Mouse (Mus musculus) hindbrain, embryonic 13.5 days (tissue): Measurements from ENCODE around the gene Kcnh1. TPM values are rescaled to one million over a fixed set of nuclear protein-coding genes. Genes with fewer than 3 reads are reported as not detected.

ENCODE experiments used
- ATAC-seq: fragments of 200-750 bp; cut with Nextera tagmentation; 2 replicates; pipeline ENCODE4 v1.8.0; 2017; ENCODE audit warnings: moderate TSS enrichment; ENCODE audit not compliant: low FRiP score
- H3K27ac ChIP-seq: fragments of 300-500 bp; sonication (generic); 2 replicates; pipeline ENCODE4 v1.5.1; 2015; ENCODE audit warnings: inconsistent platforms, mild to moderate bottlenecking, moderate library complexity
- H3K27me3 ChIP-seq: fragments of 300-500 bp; sonication (generic); 2 replicates; pipeline ENCODE4 v1.6.1; 2015; ENCODE audit warnings: mild to moderate bottlenecking, inconsistent platforms
- H3K36me3 ChIP-seq: fragments of 300-500 bp; sonication (generic); 2 replicates; pipeline ENCODE4 v1.6.1; 2015; ENCODE audit warnings: mild to moderate bottlenecking, inconsistent platforms
- H3K4me1 ChIP-seq: fragments of 300-500 bp; sonication (generic); replicated peaks from 2 replicates; pipeline ENCODE4 v1.6.1; 2015; ENCODE audit warnings: inconsistent platforms
- H3K4me2 ChIP-seq: fragments of 300-500 bp; sonication (generic); 2 replicates; pipeline ENCODE4 v1.6.1; 2015; ENCODE audit warnings: inconsistent platforms, mild to moderate bottlenecking, moderate library complexity
- H3K4me3 ChIP-seq: fragments of 300-500 bp; sonication (generic); 2 replicates; pipeline ENCODE4 v1.5.1; 2015; ENCODE audit warnings: mild to moderate bottlenecking, inconsistent platforms
- H3K9ac ChIP-seq: fragments of 300-500 bp; sonication (generic); 2 replicates; pipeline ENCODE4 v1.6.1; 2015; ENCODE audit warnings: mild to moderate bottlenecking, inconsistent platforms
- H3K9me3 ChIP-seq: fragments of 300-500 bp; sonication (generic); 2 replicates; pipeline ENCODE4 v1.6.1; 2016; ENCODE audit warnings: inconsistent platforms
- WGBS: fragments of 180-500 bp; shearing (Covaris S2); methylation state at CpG from one replicate; pipeline ENCODE4 v1.1.7; 2015; 5-methylcytosine and 5-hydroxymethylcytosine counted together
- polyA plus RNA-seq: library from polyadenylated mRNA; unstranded; fragments of >200 nt; fragmentation: Nextera tagmentation; extraction: Ambion mirVana; gene quantifications from 2 replicates; pipeline ENCODE4 v1.2.1, GENCODE M21; 2015

The Kcnh1 gene
- 1.8 and 2.2 TPM in 2 replicates for polyA plus RNA-seq

DNA sequence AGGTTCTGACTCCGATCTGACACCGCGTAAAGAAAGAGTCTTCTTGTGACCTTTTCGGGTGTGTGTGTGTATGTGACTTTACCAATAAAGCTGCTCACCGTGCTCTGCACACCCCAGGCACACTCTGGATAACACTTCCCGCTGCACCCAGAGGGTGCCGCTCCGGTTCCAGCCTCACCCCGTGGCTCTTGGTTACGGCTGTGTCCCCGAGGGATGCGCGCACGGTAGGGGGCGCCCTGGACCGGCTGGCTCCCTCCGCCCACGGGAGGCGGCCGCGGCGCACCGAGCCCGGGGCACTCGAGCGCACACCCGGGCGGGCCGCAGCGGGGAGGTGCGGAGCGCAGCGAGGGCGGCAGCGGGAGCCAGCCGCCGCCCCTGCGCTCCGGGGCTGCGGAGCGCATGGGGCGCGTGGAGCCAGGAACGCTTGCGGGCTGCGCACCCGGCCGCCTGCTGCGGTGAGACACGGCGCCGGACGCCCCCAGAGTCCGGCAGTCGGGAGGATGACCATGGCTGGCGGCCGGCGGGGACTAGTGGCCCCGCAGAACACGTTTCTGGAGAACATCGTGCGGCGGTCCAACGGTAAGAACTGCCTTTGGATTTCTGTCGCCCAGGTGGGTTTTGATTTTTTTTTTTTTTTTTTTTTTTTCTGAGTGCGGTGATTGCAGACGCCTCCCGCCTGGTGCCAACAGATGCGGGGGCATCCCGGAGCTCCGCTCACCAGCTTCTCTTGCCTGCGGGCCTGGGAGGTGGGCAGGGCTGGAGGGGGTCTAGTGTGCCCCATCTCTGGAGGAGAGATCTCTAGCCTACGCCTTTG lies at the start of gene Kcnh1:
Kcnh1 (plus strand) TSS at position 267 of the 814 bp plus-strand sequence.
- no peaks in the 10 kb centered on the region for H3K36me3 ChIP-seq
- H3K9me3 ChIP-seq: no peaks in the 10 kb centered on the region
- H3K4me2 ChIP-seq: peak within 1 kb of the TSS; percentile 94
- peak within 1 kb of the TSS; percentile 78 for H3K9ac ChIP-seq
- WGBS: under 1% methylated on average over 73 of the region's 73 CpGs
- peak; percentile 93 for ATAC-seq
- H3K27ac ChIP-seq: no peak within 1 kb of the TSS
- peaks cover 18% of the 10 kb centered on the region for H3K4me1 ChIP-seq
- peaks cover 50% of the 10 kb centered on the region for H3K27me3 ChIP-seq
- peak within 1 kb of the TSS; percentile 59 for H3K4me3 ChIP-seq

GRCm38 (mm10) chr1:192151179-192151578 lies 39.4 kb upstream of the Kcnh1 start:
- no peak overlapping the region for H3K9ac ChIP-seq
- no peak overlapping the region for H3K4me3 ChIP-seq
- H3K4me1 ChIP-seq: no peaks in the 10 kb centered on the region
- no peak overlapping the region for H3K27ac ChIP-seq
- WGBS: 89% methylated on average over 4 of the region's 4 CpGs
- no peaks in the 10 kb centered on the region for H3K36me3 ChIP-seq
- H3K4me2 ChIP-seq: no peak overlapping the region
- 0 out of 2 replicates have a peak, but pooled peaks cover 4% of the 10 kb centered on the region for H3K9me3 ChIP-seq
- no peak for ATAC-seq
- no peaks in the 10 kb centered on the region for H3K27me3 ChIP-seq

GRCm38 (mm10) chr1:192171477-192171876 lies 19.1 kb upstream of the Kcnh1 start:
- no peak overlapping the region for H3K4me2 ChIP-seq
- no peaks in the 10 kb centered on the region for H3K9me3 ChIP-seq
- H3K36me3 ChIP-seq: no peaks in the 10 kb centered on the region
- H3K4me3 ChIP-seq: no peak overlapping the region
- H3K9ac ChIP-seq: no peak overlapping the region
- no peaks in the 10 kb centered on the region for H3K27me3 ChIP-seq
- 87% methylated on average over 3 of the region's 3 CpGs for WGBS
- no peak for ATAC-seq
- H3K4me1 ChIP-seq: no peaks in the 10 kb centered on the region
- no peak overlapping the region for H3K27ac ChIP-seq

GRCm38 (mm10) chr1:192179877-192180276 lies 10.7 kb upstream of the Kcnh1 start:
- Histone ChIP-seq H3K27me3 (no peaks in the 10 kb centered on the region), H3K27ac (no peak overlapping the region), H3K4me2 (no peak overlapping the region), H3K4me3 (no peak overlapping the region), H3K36me3 (no peaks in the 10 kb centered on the region), H3K4me1 (no peaks in the 10 kb centered on the region), H3K9ac (no peak overlapping the region), H3K9me3 (no peaks in the 10 kb centered on the region)
- no peak for ATAC-seq
- 81% methylated on average over 3 of the region's 3 CpGs for WGBS

GRCm38 (mm10) chr1:192181696-192182257 lies 8.8 kb upstream of the Kcnh1 start:
- no peak overlapping the region for H3K9ac ChIP-seq
- H3K27ac ChIP-seq: no peak overlapping the region
- no peak overlapping the region for H3K4me3 ChIP-seq
- H3K4me2 ChIP-seq: no peak overlapping the region
- no peaks in the 10 kb centered on the region for H3K9me3 ChIP-seq
- no peaks in the 10 kb centered on the region for H3K4me1 ChIP-seq
- WGBS: 86% methylated on average over 4 of the region's 4 CpGs
- 0 out of 2 replicates have a peak, but pooled peaks cover 4% of the 10 kb centered on the region for H3K27me3 ChIP-seq
- ATAC-seq: no peak
- no peaks in the 10 kb centered on the region for H3K36me3 ChIP-seq

DNA sequence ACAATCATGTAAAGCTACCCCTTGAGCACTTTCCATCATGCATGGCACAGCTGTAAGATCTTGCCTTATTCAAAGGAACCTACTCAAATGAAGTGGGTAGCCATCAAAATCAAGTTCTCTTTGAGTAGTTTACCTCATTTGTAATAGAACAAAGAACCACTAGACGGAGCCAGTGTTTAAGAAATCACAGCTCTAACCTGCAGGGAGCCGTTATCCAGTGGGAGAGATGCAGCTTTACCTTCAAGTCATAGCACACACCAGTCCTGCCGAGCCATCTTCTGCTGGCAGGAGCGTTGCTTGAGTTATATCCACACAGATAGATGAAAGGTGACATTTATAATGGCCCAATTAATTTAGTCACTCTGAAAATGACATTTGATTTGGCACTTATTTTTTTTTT lies 1.5 kb upstream of the Kcnh1 start:
- WGBS: 15% methylated on average over 4 of the region's 4 CpGs
- ATAC-seq: no peak
- H3K27me3 ChIP-seq: peaks cover 50% of the 10 kb centered on the region
- H3K27ac ChIP-seq: no peak overlapping the region
- no peaks in the 10 kb centered on the region for H3K9me3 ChIP-seq
- peaks cover 18% of the 10 kb centered on the region for H3K4me1 ChIP-seq
- no peak overlapping the region for H3K4me3 ChIP-seq
- H3K4me2 ChIP-seq: no peak overlapping the region
- no peak overlapping the region for H3K9ac ChIP-seq
- no peaks in the 10 kb centered on the region for H3K36me3 ChIP-seq

DNA sequence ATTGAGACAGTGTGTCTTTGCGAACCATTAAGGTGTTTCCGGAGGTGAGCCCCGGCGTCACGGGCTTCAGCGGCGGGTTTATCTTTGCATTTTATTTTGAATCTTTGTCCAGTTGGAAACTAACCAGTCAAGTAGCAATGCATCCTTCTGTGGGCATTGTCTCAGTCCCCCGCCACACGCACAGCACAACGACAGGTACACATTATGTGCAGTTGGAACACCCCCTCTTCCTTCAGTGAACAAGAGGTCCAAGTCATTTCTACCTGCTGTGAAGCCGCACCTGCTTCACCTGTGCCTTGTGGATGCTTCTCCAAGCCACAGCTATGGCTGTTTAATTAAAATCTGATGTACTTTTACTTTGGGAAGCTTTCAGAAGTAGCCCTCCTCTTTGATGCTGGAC lies 803 bp upstream of the Kcnh1 start:
- Histone ChIP-seq H3K27me3 (peaks cover 50% of the 10 kb centered on the region), H3K27ac (no peak overlapping the region), H3K4me2 (no peak overlapping the region), H3K36me3 (no peaks in the 10 kb centered on the region), H3K4me1 (peaks cover 18% of the 10 kb centered on the region), H3K4me3 (no peak overlapping the region), H3K9ac (no peak overlapping the region), H3K9me3 (no peaks in the 10 kb centered on the region)
- no peak for ATAC-seq
- 81% methylated on average over 11 of the region's 11 CpGs for WGBS

- H3K27ac ChIP-seq: no peak overlapping the region
- no peak for ATAC-seq
- H3K36me3 ChIP-seq: no peaks in the 10 kb centered on the region
- peak overlapping the region; percentile 59 for H3K4me3 ChIP-seq
- 6% methylated on average over 13 of the region's 13 CpGs for WGBS
- H3K9ac ChIP-seq: peak overlapping the region; percentile 78
- H3K4me2 ChIP-seq: peak overlapping the region; percentile 94
- peaks cover 50% of the 10 kb centered on the region for H3K27me3 ChIP-seq
- peaks cover 18% of the 10 kb centered on the region for H3K4me1 ChIP-seq
- no peaks in the 10 kb centered on the region for H3K9me3 ChIP-seq
Measured at GRCm38 (mm10) chr1:192191322-192191639, 707 bp downstream of the Kcnh1 start.

- H3K9me3 ChIP-seq: no peaks in the 10 kb centered on the region
Measured at GRCm38 (mm10) chr1:192191859-192192258, 1.3 kb downstream of the Kcnh1 start.

DNA sequence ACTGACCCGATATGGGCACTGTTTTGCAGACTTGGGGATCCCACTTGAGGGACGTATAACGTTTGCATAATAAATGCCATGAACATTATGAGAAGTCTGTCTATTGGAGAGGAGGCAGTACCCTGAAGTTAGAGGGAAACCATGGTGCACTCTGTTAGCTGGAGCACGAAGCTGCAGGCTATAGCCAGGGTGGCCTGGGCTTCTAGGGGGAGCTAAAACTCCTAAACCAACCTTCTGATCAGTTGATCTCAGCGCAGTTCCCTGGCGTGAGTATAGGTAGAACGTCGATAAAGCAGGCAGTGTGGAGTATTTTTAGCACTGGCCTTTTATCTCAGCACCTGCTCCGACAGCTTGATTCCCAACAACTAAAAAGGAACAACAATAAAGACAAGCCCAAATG lies 2.1 kb downstream of the Kcnh1 start:
- Histone ChIP-seq H3K27me3 (peaks cover 46% of the 10 kb centered on the region), H3K36me3 (no peaks in the 10 kb centered on the region), H3K4me1 (peaks cover 18% of the 10 kb centered on the region), H3K4me2 (peak overlapping the region; percentile 94; the same call in 1 of the 2 replicates), H3K27ac (no peak overlapping the region), H3K4me3 (no peak overlapping the region), H3K9me3 (no peaks in the 10 kb centered on the region), H3K9ac (no peak overlapping the region)
- 78% methylated on average over 9 of the region's 9 CpGs for WGBS
- ATAC-seq: no peak

More at GRCm38 (mm10) chr1:192191859-192192258, 1.3 kb downstream of the Kcnh1 start:
- 62% methylated on average over 8 of the region's 8 CpGs for WGBS
- Histone ChIP-seq H3K27me3 (peaks cover 46% of the 10 kb centered on the region), H3K36me3 (no peaks in the 10 kb centered on the region), H3K4me3 (peak overlapping the region; percentile 59), H3K9ac (no peak overlapping the region), H3K4me1 (peaks cover 18% of the 10 kb centered on the region), H3K27ac (no peak overlapping the region), H3K4me2 (peak overlapping the region; percentile 94)
- no peak for ATAC-seq

DNA sequence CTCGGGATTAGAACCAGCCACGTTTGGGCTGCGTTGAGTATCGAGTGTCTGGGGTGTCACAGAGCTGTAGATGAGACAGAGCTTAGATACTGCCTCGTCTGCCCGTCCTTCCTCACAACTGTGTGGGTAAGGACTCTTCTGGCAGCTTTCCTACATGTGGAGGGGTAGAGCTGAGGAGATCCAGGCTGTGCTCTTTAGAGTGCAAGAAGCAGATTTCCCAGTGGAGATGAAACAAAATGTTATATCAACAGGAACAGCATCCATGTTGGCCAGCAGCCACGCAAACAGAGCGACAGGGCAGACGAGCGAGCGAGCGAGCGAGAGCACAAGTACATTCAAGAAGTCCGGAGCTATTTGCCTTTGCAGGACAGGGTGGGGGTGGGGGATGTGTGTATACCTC lies 3.1 kb downstream of the Kcnh1 start:
- no peak overlapping the region for H3K9ac ChIP-seq
- WGBS: 71% methylated on average over 14 of the region's 14 CpGs

DNA sequence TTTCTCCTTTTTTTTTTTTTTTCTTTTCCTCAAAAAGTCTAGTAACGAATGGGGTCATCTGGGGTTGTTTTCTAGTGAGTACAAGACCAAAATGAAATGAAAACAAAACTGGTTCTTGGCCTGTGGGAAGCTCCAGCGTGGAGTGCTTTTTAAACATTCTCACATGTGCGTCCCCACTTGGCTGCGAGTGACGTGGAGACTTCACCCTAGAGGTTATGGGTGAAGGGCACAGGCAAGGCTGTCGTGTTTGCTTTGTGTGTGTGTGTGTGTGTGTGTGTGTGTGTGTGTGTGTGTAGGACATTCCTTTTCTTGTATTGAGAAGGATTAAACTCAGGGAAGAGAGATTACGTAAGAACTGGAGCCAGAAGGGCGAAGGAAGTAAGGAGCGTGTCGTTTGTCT lies 6.9 kb downstream of the Kcnh1 start:
- no peaks in the 10 kb centered on the region for H3K36me3 ChIP-seq
- 73% methylated on average over 10 of the region's 10 CpGs for WGBS

More for the DNA sequence above, 3.1 kb downstream of the Kcnh1 start:
- Histone ChIP-seq H3K27me3 (peaks cover 38% of the 10 kb centered on the region), H3K27ac (no peak overlapping the region), H3K36me3 (no peaks in the 10 kb centered on the region), H3K4me3 (no peak overlapping the region), H3K4me1 (peaks cover 18% of the 10 kb centered on the region), H3K9me3 (no peaks in the 10 kb centered on the region), H3K4me2 (no peak overlapping the region)
- no peak for ATAC-seq

GRCm38 (mm10) chr1:192202936-192203335 lies 12.4 kb downstream of the Kcnh1 start:
- H3K9ac ChIP-seq: no peak overlapping the region
- no peaks in the 10 kb centered on the region for H3K27me3 ChIP-seq
- H3K9me3 ChIP-seq: no peaks in the 10 kb centered on the region
- no peak overlapping the region for H3K4me3 ChIP-seq
- no peak overlapping the region for H3K4me2 ChIP-seq
- no peak for ATAC-seq
- H3K4me1 ChIP-seq: no peaks in the 10 kb centered on the region
- H3K36me3 ChIP-seq: no peaks in the 10 kb centered on the region
- 19% methylated on average over 1 of the region's 1 CpGs for WGBS
- no peak overlapping the region for H3K27ac ChIP-seq

More for the DNA sequence above, 6.9 kb downstream of the Kcnh1 start:
- H3K9me3 ChIP-seq: no peaks in the 10 kb centered on the region
- no peak for ATAC-seq
- peaks cover 9% of the 10 kb centered on the region; the same call in 1 of the 2 replicates for H3K4me1 ChIP-seq
- peaks cover 8% of the 10 kb centered on the region for H3K27me3 ChIP-seq
- H3K4me2 ChIP-seq: no peak overlapping the region
- H3K27ac ChIP-seq: no peak overlapping the region
- no peak overlapping the region for H3K4me3 ChIP-seq
- no peak overlapping the region for H3K9ac ChIP-seq
